Mouse (Mus musculus): ENCODE results near the gene Appbp2. TPM values are rescaled to one million over a fixed set of nuclear protein-coding genes. Genes with fewer than 3 reads are reported as not detected.

Appbp2 gene
- polyA plus RNA-seq, 1 experiment from 2014 or later: 54.6 TPM

DNA sequence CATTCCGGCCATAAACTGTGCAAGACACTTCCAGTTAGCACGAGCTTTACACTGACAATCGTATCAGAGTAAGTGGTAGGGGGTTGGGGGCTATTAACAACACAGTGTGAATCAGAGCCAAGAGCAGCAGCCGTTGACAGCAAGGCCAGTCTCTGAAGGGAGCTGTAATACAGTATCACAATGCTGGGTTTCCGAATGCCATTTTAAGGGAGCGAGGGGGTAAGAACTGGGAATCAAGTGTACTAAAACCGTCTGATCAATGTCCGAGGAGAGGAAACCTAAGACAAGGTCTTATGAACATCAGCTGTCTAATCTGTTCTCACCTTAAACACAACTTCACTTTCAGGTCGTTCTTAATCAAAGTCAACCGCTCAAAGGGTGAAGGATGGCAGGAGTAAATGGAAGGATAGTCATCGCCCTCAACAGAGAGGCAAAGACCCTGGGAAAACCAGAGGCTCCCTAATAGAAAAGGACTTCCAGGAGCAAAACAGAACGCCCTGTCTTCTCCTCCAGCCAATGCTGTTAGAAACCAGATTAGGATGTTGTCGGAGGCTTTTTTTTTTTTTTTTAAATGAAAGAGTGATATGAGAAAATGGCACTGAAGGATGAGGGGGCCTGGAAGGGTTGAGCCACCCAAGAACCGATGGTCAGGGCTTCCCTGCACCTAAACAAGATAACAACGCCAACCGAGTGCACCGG, 96.0 kb downstream of the Appbp2 start:
- H3K4me3 ChIP-seq (replicated peaks): peak overlapping the region; percentile 79
- no peaks in the 10 kb centered on the region for H3K9me3 ChIP-seq
- 2% methylated on average over 17 of the region's 17 CpGs for WGBS
- H3K9ac ChIP-seq: peak overlapping the region; percentile 91
- peak overlapping the region; percentile 76 for H3K4me2 ChIP-seq
- H3K4me1 ChIP-seq: peaks cover 14% of the 10 kb centered on the region
- H3K36me3 ChIP-seq (replicated peaks): no peaks in the 10 kb centered on the region
- ATAC-seq (ENCODE audit: low FRiP score): no peak
- no peaks in the 10 kb centered on the region for H3K27me3 ChIP-seq
- H3K27ac ChIP-seq: peak overlapping the region; percentile 77

Other genes with a start within 250 kb of the Appbp2 start
- gene Usp32, start 95.0 kb downstream of the Appbp2 start, polyA plus RNA-seq (2016; fragmentation: Nextera tagmentation; extraction: Ambion mirVana): 7.8 and 8.5 TPM in 2 replicates
- 0.40 and 0.51 TPM in 2 replicates for gene 1700125H20Rik, start 64.7 kb downstream of the Appbp2 start, polyA plus RNA-seq (2016; fragmentation: Nextera tagmentation; extraction: Ambion mirVana)
- gene Ppm1d, start 76.1 kb upstream of the Appbp2 start, polyA plus RNA-seq (2016; fragmentation: Nextera tagmentation; extraction: Ambion mirVana): 27.2 and 27.9 TPM in 2 replicates
- 19.1 and 20.4 TPM in 2 replicates for gene Bcas3, start 118.0 kb upstream of the Appbp2 start, polyA plus RNA-seq (2016; fragmentation: Nextera tagmentation; extraction: Ambion mirVana)

Data from forebrain, embryonic 12.5 days (tissue).